Mouse (Mus musculus): ENCODE results near the gene Myl4.

- TF ChIP-seq CTCF (IDR thresholded peaks at IDR 0.05; ENCODE audit: low read depth) (no peak), EP300 (IDR thresholded peaks at IDR 0.05; ENCODE audit: low read depth) (no peak)
Measured at GRCm38 (mm10) chr11:104558651-104559403, 8.4 kb downstream of the Myl4 start.

Data from heart, postnatal 0 days (tissue).